Mouse (Mus musculus) thymus, postnatal 4 days (tissue): ENCODE data around the gene Fam234b.

Source experiments
- DNase-seq: peaks from one replicate; pipeline ENCODE4 v3.0.0; 2021

Fam234b gene

DNA sequence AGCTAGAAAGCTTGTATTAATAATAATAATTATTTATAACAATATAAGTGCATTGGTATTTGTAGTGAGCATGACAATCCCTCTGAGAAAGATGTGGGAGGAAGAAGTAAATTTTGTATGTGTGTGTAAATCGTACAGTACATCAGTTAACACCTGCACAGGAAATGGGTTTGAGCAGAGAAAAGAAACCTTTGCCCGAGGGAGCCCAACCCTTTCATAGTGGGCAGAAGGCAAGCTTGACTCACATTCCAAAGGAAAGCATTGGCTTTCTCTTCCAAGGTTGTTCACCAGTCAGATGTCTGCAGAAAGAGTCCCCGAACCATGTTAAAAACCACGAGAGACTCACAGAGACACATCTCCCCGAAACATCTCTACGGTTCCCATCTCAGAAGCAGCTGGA, 75.3 kb downstream of the Fam234b start:
- peak; percentile 34 for DNase-seq

DNA sequence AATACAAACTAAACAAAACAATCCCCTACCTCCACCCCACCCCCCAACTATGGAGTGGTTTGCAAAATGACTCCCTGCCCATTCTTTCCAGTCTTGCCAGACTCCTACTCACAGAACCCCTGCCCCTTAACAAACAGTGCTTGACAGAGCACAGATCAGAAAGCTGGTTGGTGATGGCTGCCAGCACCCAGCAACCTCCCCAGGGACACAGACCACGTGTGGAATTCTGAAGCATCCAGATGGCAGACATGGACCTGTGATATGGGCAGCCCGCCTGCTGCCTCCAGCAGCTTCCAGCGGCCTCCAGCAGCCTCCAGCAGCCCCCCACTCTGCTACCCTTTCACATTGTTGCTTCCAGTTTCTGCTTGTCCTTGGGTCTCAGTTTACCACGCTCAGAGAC, 77.5 kb downstream of the Fam234b start:
- DNase-seq, result no peak

- DNase-seq, result no peak
These were observed 78.9 kb downstream of the Fam234b start for GRCm38 (mm10) chr6:135276474-135277295.

DNA sequence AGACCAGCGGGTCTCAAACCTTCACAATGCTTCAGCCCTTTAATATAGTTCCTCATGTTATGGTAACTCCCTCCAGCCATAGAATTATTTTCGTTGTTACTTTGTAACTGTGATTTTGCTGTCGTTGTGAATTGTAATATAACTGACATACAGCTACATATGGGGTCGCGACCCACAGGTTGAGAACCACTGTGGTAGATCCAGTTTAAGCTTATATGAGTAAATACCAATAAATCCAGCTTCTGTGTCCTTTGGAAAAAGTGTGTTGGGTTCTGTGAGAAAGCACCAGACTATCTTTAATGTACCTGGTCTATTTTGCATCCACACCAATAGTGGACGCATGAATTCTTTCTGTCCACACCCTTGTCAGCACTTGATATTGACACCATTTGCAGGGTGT, 80.5 kb downstream of the Fam234b start:
- no peak for DNase-seq

DNA sequence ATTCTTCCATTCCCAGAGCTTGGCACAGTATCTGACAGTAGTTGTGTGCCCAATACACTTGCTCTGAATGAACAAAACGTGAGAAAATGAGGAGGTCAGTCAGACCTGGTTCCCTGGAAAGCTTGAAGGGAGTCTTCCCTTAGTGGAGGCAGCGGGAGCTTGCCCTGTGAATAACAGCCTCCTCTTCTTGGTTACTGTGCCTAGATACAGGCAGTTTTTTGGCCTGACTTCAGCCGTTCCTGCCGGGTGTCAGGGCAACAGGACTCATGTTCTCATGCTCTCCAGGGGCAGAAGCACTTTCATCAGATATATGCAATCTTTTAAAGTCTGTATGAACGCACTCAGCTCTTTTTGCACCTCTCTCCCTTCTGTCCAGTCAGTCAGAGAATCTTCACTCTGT, 81.5 kb downstream of the Fam234b start:
- DNase-seq, result no peak

- DNase-seq, result no peak
These were observed 82.1 kb downstream of the Fam234b start for GRCm38 (mm10) chr6:135279856-135280255.

GRCm38 (mm10) chr6:135292391-135292790, 94.6 kb downstream of the Fam234b start:
- DNase-seq, result no peak

DNA sequence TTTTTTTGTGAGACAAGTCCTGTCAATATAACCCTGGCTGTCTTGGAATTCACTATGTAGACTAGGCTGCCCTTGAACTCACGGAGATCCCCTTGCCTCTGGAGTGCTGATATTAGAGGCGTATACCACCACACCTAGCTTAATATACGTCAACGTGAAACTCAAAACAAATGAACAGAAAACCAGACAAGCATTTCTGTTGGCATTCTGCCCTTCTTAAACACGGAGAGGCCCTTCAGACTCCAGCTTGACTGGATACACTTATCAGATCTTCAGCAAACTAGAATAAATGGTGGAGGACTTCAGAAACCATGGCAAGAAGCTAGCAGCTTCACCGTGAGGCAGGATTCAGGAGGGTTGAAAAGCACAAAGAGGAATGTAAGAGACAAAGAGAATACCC, 96.4 kb downstream of the Fam234b start:
- no peak for DNase-seq
